Mouse (Mus musculus) stomach, embryonic 15.5 days (tissue): ENCODE results near the gene Olfr509. TPM values are rescaled to one million over a fixed set of nuclear protein-coding genes. Genes with fewer than 3 reads are reported as not detected.

Source experiments
- polyA plus RNA-seq: library from polyadenylated mRNA; unstranded; fragments of >200 nt; fragmentation: Nextera tagmentation; extraction: Ambion mirVana; gene quantifications from 2 replicates; pipeline ENCODE4 v1.2.1, GENCODE M21; 2015

Olfr509 gene
- polyA plus RNA-seq, 1 experiment from 2014 or later = not detected

Other genes with a start within 250 kb of the Olfr509 start
- gene Olfr497, start 231.5 kb downstream of the Olfr509 start, polyA plus RNA-seq = not detected in 2 replicates
- gene Olfr498, start 186.6 kb downstream of the Olfr509 start, polyA plus RNA-seq = not detected in 2 replicates
- gene Olfr502, start 126.8 kb downstream of the Olfr509 start, polyA plus RNA-seq = not detected in 2 replicates
- not detected in 2 replicates for gene Olfr503, start 107.4 kb downstream of the Olfr509 start, polyA plus RNA-seq
- not detected in 2 replicates for gene Olfr504, start 86.1 kb downstream of the Olfr509 start, polyA plus RNA-seq
- not detected in 2 replicates for gene Olfr506, start 41.1 kb downstream of the Olfr509 start, polyA plus RNA-seq
- gene Olfr507, start 30.1 kb downstream of the Olfr509 start, polyA plus RNA-seq = not detected in 2 replicates
- gene Olfr508, start 21.9 kb downstream of the Olfr509 start, polyA plus RNA-seq = not detected in 2 replicates
- not detected in 2 replicates for gene Olfr510, start 14.5 kb upstream of the Olfr509 start, polyA plus RNA-seq
- gene Olfr512, start 61.4 kb upstream of the Olfr509 start, polyA plus RNA-seq = not detected in 2 replicates
- gene Olfr513, start 99.1 kb upstream of the Olfr509 start, polyA plus RNA-seq = not detected in 2 replicates
- gene Olfr514, start 174.1 kb upstream of the Olfr509 start, polyA plus RNA-seq = not detected in 2 replicates
- gene Olfr516, start 198.6 kb upstream of the Olfr509 start, polyA plus RNA-seq = not detected in 2 replicates
- not detected in 2 replicates for gene Olfr517, start 220.5 kb upstream of the Olfr509 start, polyA plus RNA-seq
- not detected in 2 replicates for gene Olfr518, start 233.1 kb upstream of the Olfr509 start, polyA plus RNA-seq
- gene Olfr519, start 242.5 kb upstream of the Olfr509 start, polyA plus RNA-seq = not detected in 2 replicates